13 mouse cellular contexts compared by ENCODE assay signal in the genomic region with DNA sequence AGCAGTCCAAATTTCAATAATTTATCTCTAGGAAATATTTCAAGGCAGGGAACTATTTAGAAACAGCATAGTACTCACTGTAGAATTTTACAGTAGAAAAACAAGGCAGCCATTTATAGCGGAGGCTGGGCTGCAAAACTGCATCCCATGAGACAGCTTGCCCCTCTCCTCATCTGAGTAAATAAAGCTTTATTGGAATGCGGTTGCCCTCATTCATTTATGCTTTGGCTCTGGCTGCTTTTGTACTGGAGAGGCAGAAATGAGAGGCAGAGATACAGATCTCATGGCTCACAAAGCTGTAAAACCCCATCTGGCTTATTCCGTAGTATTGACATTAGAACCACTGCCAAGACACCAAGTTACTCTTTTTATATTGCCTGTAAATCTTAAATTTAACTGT.
DNase-seq lines count a peak whose midpoint lies in the region; ATAC-seq and TF ChIP-seq lines count a peak whose summit lies in the region.
"Had no signal": no experiment of that assay in that cellular context is flagged by ENCODE, and none has a peak within 500 bp of the region (broad histone marks: within the 10 kb centered on the region; RNA-seq: fewer than 3 reads in every experiment).

No protein-coding gene starts in this region.

- H3K27me3 ChIP-seq in forebrain, embryonic 14.5 days (replicated peaks; ENCODE audit: control insufficient read depth, insufficient read depth, low read length), result no peaks in the 10 kb centered on the region
- H3K27me3 ChIP-seq in forebrain, embryonic 10.5 days (ENCODE audit: poor library complexity, severe bottlenecking), result no peaks in the 10 kb centered on the region
- no peaks in the 10 kb centered on the region for H3K27me3 ChIP-seq in kidney, embryonic 16.5 days (ENCODE audit: insufficient read depth, low read length)
- H3K27me3 ChIP-seq in stomach, embryonic 14.5 days (ENCODE audit: control insufficient read depth, insufficient read depth, low read length), result no peaks in the 10 kb centered on the region
- no peaks in the 10 kb centered on the region for H3K27me3 ChIP-seq in stomach, postnatal 0 days (ENCODE audit: control insufficient read depth, insufficient read depth, low read length)
- H3K27me3 ChIP-seq in stomach, embryonic 16.5 days (ENCODE audit: control insufficient read depth, insufficient read depth, low read length), result no peaks in the 10 kb centered on the region
- no peaks in the 10 kb centered on the region for H3K27me3 ChIP-seq in cerebellum, adult 2 months (ENCODE audit: control insufficient read depth, insufficient read depth, low read length)
- H3K27me3 ChIP-seq: heart, embryonic 15.5 days; liver, embryonic 13.5 days had no signal

- WGBS in forebrain, embryonic 14.5 days, result 64% methylated on average over 3 of the region's 3 CpGs
- WGBS in forebrain, embryonic 10.5 days, result 87% methylated on average over 3 of the region's 3 CpGs
- WGBS in kidney, embryonic 16.5 days, result 46% methylated on average over 3 of the region's 3 CpGs
- WGBS in stomach, embryonic 14.5 days, result 38% methylated on average over 3 of the region's 3 CpGs
- WGBS in stomach, postnatal 0 days, result 41% methylated on average over 3 of the region's 3 CpGs
- WGBS in stomach, embryonic 16.5 days, result 40% methylated on average over 3 of the region's 3 CpGs
- 70% methylated on average over 3 of the region's 3 CpGs for WGBS in cerebellum, adult 2 months

- H3K36me3 ChIP-seq in forebrain, embryonic 14.5 days (ENCODE audit: control insufficient read depth, insufficient read depth, low read length), result no peaks in the 10 kb centered on the region
- no peaks in the 10 kb centered on the region for H3K36me3 ChIP-seq in forebrain, embryonic 10.5 days (replicated peaks)
- no peaks in the 10 kb centered on the region for H3K36me3 ChIP-seq in kidney, embryonic 16.5 days (ENCODE audit: insufficient read depth, low read length)
- no peaks in the 10 kb centered on the region for H3K36me3 ChIP-seq in stomach, embryonic 14.5 days (ENCODE audit: control insufficient read depth, insufficient read depth, low read length)
- H3K36me3 ChIP-seq in stomach, postnatal 0 days (ENCODE audit: control insufficient read depth, insufficient read depth, low read length), result no peaks in the 10 kb centered on the region
- no peaks in the 10 kb centered on the region for H3K36me3 ChIP-seq in stomach, embryonic 16.5 days (ENCODE audit: control insufficient read depth, insufficient read depth, low read length)
- H3K36me3 ChIP-seq: heart, embryonic 15.5 days; hindbrain, embryonic 10.5 days; liver, embryonic 13.5 days had no signal

- H3K4me2 ChIP-seq in forebrain, embryonic 14.5 days (ENCODE audit: low read length), result no peak overlapping the region
- H3K4me2 ChIP-seq in kidney, embryonic 16.5 days (replicated peaks; ENCODE audit: low read depth, low read length), result no peak overlapping the region
- no peak overlapping the region for H3K4me2 ChIP-seq in stomach, embryonic 14.5 days (replicated peaks; ENCODE audit: low read depth, low read length)
- H3K4me2 ChIP-seq in stomach, postnatal 0 days (replicated peaks; ENCODE audit: low read depth), result no peak overlapping the region
- no peak overlapping the region for H3K4me2 ChIP-seq in stomach, embryonic 16.5 days (ENCODE audit: low read depth, low read length)
- H3K4me2 ChIP-seq: heart, embryonic 15.5 days; liver, embryonic 13.5 days had no signal

- TF ChIP-seq EP300 in stomach, postnatal 0 days (optimal IDR thresholded peaks at IDR 0.05), result no peak

- no peaks in the 10 kb centered on the region for H3K4me1 ChIP-seq in forebrain, embryonic 14.5 days (ENCODE audit: control insufficient read depth, insufficient read depth, low read length)
- H3K4me1 ChIP-seq in forebrain, embryonic 10.5 days, result no peaks in the 10 kb centered on the region
- peaks cover 24% of the 10 kb centered on the region for H3K4me1 ChIP-seq in kidney, embryonic 16.5 days (ENCODE audit: insufficient read depth, low read length)
- H3K4me1 ChIP-seq in stomach, embryonic 14.5 days (ENCODE audit: control insufficient read depth, insufficient read depth, low read length), result peaks cover 14% of the 10 kb centered on the region
- peaks cover 5% of the 10 kb centered on the region; the same call in 1 of the 2 replicates for H3K4me1 ChIP-seq in stomach, postnatal 0 days (replicated peaks; ENCODE audit: control insufficient read depth, insufficient read depth)
- H3K4me1 ChIP-seq in stomach, embryonic 16.5 days (ENCODE audit: control insufficient read depth, insufficient read depth, low read length), result peaks cover 12% of the 10 kb centered on the region; the same call in 1 of the 2 replicates
- H3K4me1 ChIP-seq in cerebellum, adult 2 months (ENCODE audit: control insufficient read depth, insufficient read depth, low read length), result peaks cover 2% of the 10 kb centered on the region; the same call in 1 of the 2 replicates
- H3K4me1 ChIP-seq: liver, embryonic 13.5 days had no signal

- peak; percentile 41 for DNase-seq in forebrain, embryonic 14.5 days (ENCODE audit: low spot score)
- DNase-seq in forebrain, embryonic 10.5 days (ENCODE audit: extremely low spot score, low spot score), result no peak
- no peak for DNase-seq in kidney, postnatal 36 days
- no peak for DNase-seq in stomach, postnatal 0 days (ENCODE audit: low spot score)
- DNase-seq in cerebellum, adult 2 months, result no peak
- DNase-seq: cerebellum, postnatal 25 days; liver, embryonic 13.5 days had no signal

- ATAC-seq in forebrain, embryonic 14.5 days, result no peak
- peak; percentile 39 for ATAC-seq in kidney, embryonic 16.5 days (ENCODE audit: low FRiP score, low TSS enrichment)
- no peak for ATAC-seq in stomach, embryonic 14.5 days (ENCODE audit: insufficient number of reproducible peaks, insufficient read depth, low FRiP score, low read depth)
- ATAC-seq in stomach, postnatal 0 days (ENCODE audit: low FRiP score, low TSS enrichment), result no peak
- ATAC-seq in stomach, embryonic 16.5 days (ENCODE audit: insufficient read depth, low FRiP score), result no peak
- ATAC-seq: lung, postnatal 0 days had no signal

- H3K27ac ChIP-seq in forebrain, embryonic 14.5 days (ENCODE audit: low read depth, low read length), result no peak overlapping the region
- no peak overlapping the region for H3K27ac ChIP-seq in forebrain, embryonic 10.5 days
- peak overlapping the region; percentile 71; the same call in 1 of the 2 replicates for H3K27ac ChIP-seq in kidney, embryonic 16.5 days (ENCODE audit: low read length)
- peak overlapping the region; percentile 44; the same call in 1 of the 2 replicates for H3K27ac ChIP-seq in stomach, embryonic 14.5 days (ENCODE audit: low read length)
- H3K27ac ChIP-seq in stomach, postnatal 0 days (replicated peaks), result no peak overlapping the region
- H3K27ac ChIP-seq in stomach, embryonic 16.5 days (ENCODE audit: low read length), result peak overlapping the region; percentile 54; the same call in 1 of the 2 replicates
- H3K27ac ChIP-seq in cerebellum, adult 2 months (ENCODE audit: insufficient read depth, low read length), result no peak overlapping the region
- H3K27ac ChIP-seq: heart, embryonic 15.5 days; hindbrain, embryonic 10.5 days; liver, embryonic 13.5 days had no signal

- no peak overlapping the region for H3K9ac ChIP-seq in forebrain, embryonic 14.5 days (ENCODE audit: low read length)
- no peak overlapping the region for H3K9ac ChIP-seq in kidney, embryonic 16.5 days (replicated peaks; ENCODE audit: low read length)
- no peak overlapping the region for H3K9ac ChIP-seq in stomach, embryonic 14.5 days (replicated peaks; ENCODE audit: low read depth, low read length)
- H3K9ac ChIP-seq in stomach, postnatal 0 days (ENCODE audit: low read length), result no peak overlapping the region
- H3K9ac ChIP-seq in stomach, embryonic 16.5 days (ENCODE audit: low read length), result no peak overlapping the region
- H3K9ac ChIP-seq: heart, embryonic 15.5 days; liver, embryonic 13.5 days had no signal

- no peak for TF ChIP-seq POLR2A in cerebellum, adult 2 months (IDR thresholded peaks at IDR 0.05; ENCODE audit: borderline replicate concordance, insufficient read depth, low read length)

- H3K4me3 ChIP-seq in forebrain, embryonic 14.5 days (ENCODE audit: low read depth, low read length), result no peak overlapping the region
- H3K4me3 ChIP-seq in forebrain, embryonic 10.5 days, result no peak overlapping the region
- H3K4me3 ChIP-seq in kidney, embryonic 16.5 days (ENCODE audit: low read length), result no peak overlapping the region
- no peak overlapping the region for H3K4me3 ChIP-seq in stomach, embryonic 14.5 days (ENCODE audit: low read depth, low read length)
- H3K4me3 ChIP-seq in stomach, postnatal 0 days (ENCODE audit: low read depth, low read length), result no peak overlapping the region
- H3K4me3 ChIP-seq in stomach, embryonic 16.5 days (replicated peaks; ENCODE audit: low read length), result no peak overlapping the region
- no peak overlapping the region for H3K4me3 ChIP-seq in cerebellum, adult 2 months (replicated peaks; ENCODE audit: insufficient read depth, low read depth, low read length)
- H3K4me3 ChIP-seq: heart, embryonic 15.5 days; hindbrain, embryonic 10.5 days; liver, embryonic 13.5 days had no signal

- no peak for TF ChIP-seq CTCF in stomach, postnatal 0 days (IDR thresholded peaks at IDR 0.05; ENCODE audit: low read depth)
- no peak for TF ChIP-seq CTCF in cerebellum, adult 2 months (IDR thresholded peaks at IDR 0.05; ENCODE audit: borderline replicate concordance, insufficient read depth, low read depth, low read length)

- H3K9me3 ChIP-seq in forebrain, embryonic 14.5 days (replicated peaks; ENCODE audit: control insufficient read depth, low read length), result no peaks in the 10 kb centered on the region
- H3K9me3 ChIP-seq in forebrain, embryonic 10.5 days, result no peaks in the 10 kb centered on the region
- H3K9me3 ChIP-seq in kidney, embryonic 16.5 days (ENCODE audit: low read length), result no peaks in the 10 kb centered on the region
- no peaks in the 10 kb centered on the region for H3K9me3 ChIP-seq in stomach, embryonic 14.5 days (ENCODE audit: control insufficient read depth, low read depth, low read length)
- H3K9me3 ChIP-seq in stomach, postnatal 0 days (ENCODE audit: control insufficient read depth, low read length), result no peaks in the 10 kb centered on the region
- H3K9me3 ChIP-seq in stomach, embryonic 16.5 days (replicated peaks; ENCODE audit: control insufficient read depth, low read length), result no peaks in the 10 kb centered on the region
- H3K9me3 ChIP-seq: heart, embryonic 15.5 days; hindbrain, embryonic 10.5 days; liver, embryonic 13.5 days had no signal

Comparison
In these comparisons a context has a peak if more than half of its experiments do, and no peak if none do; other contexts are left out.
1. H3K27ac ChIP-seq: peak in kidney, embryonic 16.5 days (single experiment), stomach, embryonic 14.5 days (single experiment) and stomach, embryonic 16.5 days (single experiment); none in forebrain, embryonic 14.5 days (single experiment), forebrain, embryonic 10.5 days (single experiment), stomach, postnatal 0 days (single experiment) and cerebellum, adult 2 months (single experiment).